Mouse (Mus musculus): Measurements from ENCODE around the gene Cyp46a1. TPM values are rescaled to one million over a fixed set of nuclear protein-coding genes. Genes with fewer than 3 reads are reported as not detected.

The Cyp46a1 gene
- total RNA-seq (2022), result under 1 TPM; 0.33 to 1.00 (median 0.66) TPM

DNA sequence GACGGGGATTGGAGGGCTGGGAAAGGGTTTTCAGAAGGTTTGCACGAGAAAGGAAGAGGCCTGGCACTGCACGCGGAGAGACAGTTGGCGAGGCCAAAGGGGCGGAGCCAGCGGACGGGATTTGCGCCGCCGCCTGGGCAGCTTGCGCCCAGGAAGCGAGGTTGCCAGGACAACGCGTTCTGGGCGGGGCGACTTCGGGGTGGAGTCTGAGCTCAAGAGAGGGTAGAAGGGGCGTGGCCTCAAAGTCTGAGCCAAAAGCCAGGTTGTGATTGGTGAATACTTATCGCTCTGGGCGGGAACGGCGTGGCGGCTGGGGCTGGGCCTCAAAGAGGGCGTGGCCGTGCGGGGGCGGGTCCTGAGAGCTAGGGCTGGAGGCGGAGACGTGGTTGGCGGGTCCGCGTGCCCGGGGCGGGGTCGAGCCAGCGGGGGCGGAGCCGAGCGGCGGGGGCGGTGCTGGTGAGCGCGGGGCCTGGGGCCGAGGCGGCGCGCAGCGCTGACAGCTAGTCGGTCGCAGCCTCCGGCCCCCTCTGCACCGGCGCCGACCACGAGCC lies at the start of gene Cyp46a1:
Cyp46a1 (plus strand) TSS at position 487 of the 551 bp plus-strand sequence.
- peak; percentile 100 for DNase-seq (ENCODE audit: low spot score)

DNA sequence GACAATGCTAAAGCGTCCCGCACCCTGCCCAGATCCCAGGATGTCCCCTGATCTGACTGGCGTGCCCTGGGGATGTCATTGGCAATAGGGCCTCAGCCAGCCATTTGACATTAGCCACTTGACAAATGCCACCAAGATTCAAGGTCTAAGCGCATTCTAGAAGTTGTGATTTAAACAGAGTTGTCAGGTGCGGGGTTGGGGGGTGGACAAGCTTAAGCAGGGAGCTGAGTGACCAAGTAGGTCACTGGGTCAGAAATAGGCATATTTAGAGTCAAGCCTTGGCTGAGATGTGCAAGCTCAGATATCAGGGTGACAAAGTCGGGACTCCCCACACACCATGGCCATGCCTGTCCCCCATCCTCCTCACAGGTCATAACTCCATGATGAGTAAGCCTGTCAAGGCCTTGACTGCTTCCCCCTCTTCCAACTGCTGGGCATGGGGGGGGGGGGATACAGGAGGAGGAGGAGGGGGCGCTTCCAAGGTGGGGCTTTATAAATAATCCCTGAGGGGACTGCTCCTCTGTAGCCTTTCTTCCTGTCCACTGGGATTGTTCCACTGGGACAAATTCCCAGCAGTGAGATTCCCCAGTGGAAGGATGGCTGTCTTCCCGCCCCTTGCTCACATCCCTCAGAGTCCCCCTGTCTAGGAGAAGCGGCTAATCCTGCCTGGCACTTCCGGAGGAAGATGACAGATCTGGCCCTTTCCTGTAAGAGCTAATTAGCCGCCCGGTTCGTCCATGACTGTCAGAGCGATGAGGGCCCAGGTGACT lies 49.5 kb upstream of the Cyp46a1 start:
- no peak for DNase-seq (ENCODE audit: low spot score)

- DNase-seq (ENCODE audit: low spot score), result no peak
Measured at GRCm38 (mm10) chr12:108285225-108286011, 48.8 kb upstream of the Cyp46a1 start.

GRCm38 (mm10) chr12:108286381-108286780 lies 47.8 kb upstream of the Cyp46a1 start:
- no peak for DNase-seq (ENCODE audit: low spot score)

- DNase-seq (ENCODE audit: low spot score), result no peak
Measured at GRCm38 (mm10) chr12:108287011-108287410, 47.2 kb upstream of the Cyp46a1 start.

DNA sequence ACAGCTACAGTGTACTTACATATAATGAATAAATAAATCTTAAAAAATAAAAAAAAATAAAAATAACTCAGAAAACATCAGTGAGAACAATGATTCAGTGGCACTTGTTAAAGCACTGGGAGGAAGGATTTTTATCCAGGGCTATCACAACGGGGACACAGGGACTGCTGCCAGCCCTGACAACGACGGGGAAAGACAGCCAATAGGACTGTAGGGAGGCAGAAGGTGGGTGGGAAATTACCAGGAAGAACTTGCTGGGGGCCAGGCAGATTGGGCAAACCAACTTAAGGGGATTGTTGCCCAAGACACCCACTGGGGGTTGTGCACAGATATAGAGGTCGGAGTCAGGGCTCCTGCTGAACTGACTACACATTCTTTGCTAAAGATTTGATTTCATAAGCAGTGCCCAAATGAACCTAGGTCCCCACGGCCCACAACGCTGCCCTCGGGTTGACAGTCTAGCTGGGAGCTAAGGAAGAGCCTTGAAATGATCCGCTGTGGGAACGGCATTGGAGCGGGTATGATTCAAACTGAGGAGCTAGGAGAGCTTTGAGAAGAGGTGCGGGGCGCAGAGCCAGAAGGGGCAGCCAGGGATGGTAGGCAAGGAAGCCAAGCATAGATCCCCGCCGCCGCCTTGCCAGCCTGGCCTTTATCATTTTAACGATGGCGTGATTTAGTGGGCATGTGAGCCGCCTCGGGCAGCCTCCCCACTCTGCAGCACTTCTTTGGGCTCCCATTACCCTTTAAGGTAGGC lies 45.9 kb upstream of the Cyp46a1 start:
- no peak for DNase-seq (ENCODE audit: low spot score)

- no peak for DNase-seq (ENCODE audit: low spot score)
Measured at GRCm38 (mm10) chr12:108292419-108292818, 41.8 kb upstream of the Cyp46a1 start.

- DNase-seq (ENCODE audit: low spot score), result no peak
Measured at GRCm38 (mm10) chr12:108292957-108293356, 41.2 kb upstream of the Cyp46a1 start.

DNA sequence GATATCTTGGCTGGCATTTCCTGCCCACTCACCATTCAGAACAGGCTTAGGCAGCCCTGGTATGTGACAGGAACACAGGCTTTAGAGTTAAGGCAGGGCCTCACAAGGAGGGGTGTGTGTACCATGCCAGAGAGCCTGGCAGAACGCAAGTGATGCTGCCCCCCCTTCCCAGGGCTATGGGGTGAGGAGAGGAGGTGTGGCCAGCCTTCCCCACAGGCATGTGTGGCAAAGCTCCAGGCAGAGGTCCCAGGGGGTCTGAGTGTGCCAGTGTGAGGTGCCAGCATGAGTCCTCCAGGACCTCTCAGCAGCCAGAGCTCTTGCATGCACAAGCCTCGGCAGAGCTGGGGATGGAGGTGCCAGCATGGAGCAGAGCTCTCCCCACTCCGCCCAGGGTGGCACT lies 39.6 kb upstream of the Cyp46a1 start:
- DNase-seq (ENCODE audit: low spot score), result no peak

DNA sequence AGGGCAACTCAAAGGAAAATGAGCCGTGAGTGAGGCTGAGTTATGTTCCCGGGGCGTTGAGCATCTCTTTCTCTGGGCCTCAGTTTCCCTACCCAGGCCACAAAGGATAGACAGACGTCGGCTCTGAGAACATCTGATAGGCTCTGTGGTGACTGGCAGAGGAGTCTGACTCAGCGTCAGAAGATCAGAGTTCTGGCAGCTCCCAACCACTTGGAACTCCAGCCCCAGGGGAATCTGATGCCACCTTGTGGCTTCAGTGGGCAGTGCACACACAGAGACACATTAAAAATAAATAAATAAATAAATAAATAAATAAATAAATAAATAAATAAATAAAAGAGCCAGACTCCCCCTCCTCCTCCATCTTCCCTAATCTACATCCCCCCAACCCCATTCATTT lies 37.1 kb upstream of the Cyp46a1 start:
- no peak for DNase-seq (ENCODE audit: low spot score)

- DNase-seq (ENCODE audit: low spot score), result no peak
Measured at GRCm38 (mm10) chr12:108301006-108301405, 33.2 kb upstream of the Cyp46a1 start.

DNA sequence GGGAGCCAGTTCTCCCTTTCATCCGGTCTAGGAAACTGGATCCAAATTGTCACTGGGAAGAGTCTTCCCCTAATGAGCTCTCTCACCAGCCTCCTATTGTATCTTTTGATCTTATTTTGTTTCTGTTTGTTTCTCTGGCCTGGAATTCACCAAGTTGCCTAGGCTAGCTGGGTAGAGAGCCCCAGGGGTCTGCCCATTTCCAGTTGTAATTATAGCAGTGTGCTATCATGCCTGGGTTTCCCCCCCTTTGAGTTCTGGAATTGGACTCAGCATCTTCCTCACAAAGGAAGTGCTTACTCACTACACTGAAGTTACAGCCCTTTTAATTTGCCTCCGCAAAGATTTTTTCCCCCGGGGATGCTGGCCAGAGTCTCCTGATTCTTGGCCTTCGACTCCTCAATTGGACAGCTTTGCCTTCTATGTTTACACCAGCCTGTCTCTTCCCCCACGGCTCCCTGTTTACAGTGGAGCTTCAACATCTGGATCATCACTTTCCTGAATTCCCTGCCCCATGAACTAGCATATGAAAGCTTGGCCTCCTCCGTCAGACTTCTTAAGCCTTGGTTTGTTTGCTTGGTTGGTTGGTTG lies 30.3 kb upstream of the Cyp46a1 start:
- peak; percentile 42 for DNase-seq (ENCODE audit: low spot score)

- DNase-seq (ENCODE audit: low spot score), result no peak
Measured at GRCm38 (mm10) chr12:108305172-108305571, 29.0 kb upstream of the Cyp46a1 start.

DNA sequence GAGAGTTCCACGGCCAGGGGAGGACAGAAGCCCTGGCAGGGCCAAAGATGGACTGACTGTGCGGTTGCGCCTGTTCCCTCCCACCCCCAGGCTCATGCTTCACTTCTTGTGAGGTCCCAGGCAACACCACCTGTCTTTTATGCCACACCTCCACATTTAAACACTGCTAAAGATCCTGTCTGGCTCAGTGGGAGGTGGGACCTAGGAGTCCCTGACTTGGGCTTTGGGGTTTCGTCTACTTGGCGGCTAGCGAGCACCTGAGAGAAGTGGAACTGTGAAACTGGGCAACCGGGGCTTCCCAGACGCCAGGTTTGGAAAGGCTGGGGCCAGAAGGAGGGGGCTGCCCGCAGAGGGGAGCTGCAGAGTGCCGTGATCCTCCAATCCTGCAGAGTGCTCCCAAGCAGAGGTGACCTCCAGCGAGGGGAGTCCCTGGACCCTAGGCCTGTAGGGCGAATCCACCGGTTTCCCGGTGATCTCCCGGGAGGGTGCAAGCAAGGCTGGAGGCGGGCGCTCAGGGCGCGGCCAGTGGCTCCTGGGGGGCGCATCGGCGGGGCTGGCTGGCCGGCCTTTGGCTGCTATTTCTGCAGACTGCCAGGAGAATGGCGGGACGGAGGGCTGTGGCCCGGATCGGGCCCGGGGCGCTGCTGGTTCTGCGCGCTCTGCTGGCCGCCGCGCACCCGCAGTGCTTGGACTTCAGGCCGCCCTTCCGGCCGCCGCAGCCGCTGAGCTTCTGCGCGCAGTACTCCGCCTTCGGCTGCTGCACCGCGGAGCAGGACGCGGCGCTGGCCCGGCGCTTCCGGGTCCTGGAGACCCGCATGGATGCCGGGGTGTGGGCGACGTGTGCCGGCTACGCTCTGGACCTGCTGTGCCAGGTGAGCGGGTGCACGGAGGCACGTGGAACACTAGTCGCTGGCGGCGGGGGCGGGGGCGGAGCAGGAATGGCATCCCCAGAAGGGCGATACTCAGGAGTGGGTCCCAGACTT lies 28.1 kb upstream of the Cyp46a1 start, which contains the start of gene Hhipl1:
Hhipl1 (plus strand) TSS at position 459 of the 983 bp plus-strand sequence.
- no peak for DNase-seq (ENCODE audit: low spot score)

DNA sequence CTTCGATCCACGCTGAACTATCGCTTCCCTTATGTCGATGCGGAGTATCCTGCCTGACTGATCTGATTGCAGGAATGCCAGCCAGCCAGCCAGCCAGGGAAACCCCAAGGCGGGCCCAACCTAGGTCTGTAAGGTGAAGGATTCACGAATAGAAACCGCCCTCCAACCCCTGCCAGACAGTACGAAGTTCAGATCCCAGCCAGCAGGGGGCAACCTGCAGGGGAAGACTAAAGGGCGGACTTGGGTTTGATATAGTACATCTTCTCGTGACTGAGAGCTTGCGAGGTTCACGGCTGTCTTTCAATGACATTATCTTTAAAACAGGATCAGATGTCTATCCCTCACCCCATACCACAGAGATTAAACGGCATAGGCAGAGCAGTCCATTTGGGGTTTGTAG lies 26.6 kb upstream of the Cyp46a1 start:
- DNase-seq (ENCODE audit: low spot score), result peak; percentile 45

GRCm38 (mm10) chr12:108308363-108308856 lies 25.8 kb upstream of the Cyp46a1 start:
- DNase-seq (ENCODE audit: low spot score), result peak; percentile 69

- DNase-seq (ENCODE audit: low spot score), result peak; percentile 81
Measured at GRCm38 (mm10) chr12:108309116-108309794, 24.9 kb upstream of the Cyp46a1 start.

DNA sequence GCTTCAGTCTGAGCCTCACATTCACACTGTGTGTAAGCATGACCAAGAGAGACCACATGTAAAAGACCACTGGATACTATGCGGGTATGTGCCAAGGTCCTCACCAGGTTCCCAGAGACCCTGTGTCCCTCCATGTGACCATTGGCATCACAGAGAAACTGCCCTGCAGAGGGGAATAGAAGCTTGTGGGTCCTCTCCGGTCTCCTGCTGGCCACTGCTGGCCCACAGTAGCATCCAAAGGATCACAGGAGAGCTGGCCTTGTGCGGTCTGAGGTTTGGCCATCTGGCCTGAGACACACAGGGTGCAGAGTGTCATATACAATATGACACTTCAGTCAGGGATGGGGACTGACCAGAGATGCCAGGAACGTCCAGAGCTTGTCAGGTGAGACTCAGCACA lies 24.1 kb upstream of the Cyp46a1 start:
- no peak for DNase-seq (ENCODE audit: low spot score)

DNA sequence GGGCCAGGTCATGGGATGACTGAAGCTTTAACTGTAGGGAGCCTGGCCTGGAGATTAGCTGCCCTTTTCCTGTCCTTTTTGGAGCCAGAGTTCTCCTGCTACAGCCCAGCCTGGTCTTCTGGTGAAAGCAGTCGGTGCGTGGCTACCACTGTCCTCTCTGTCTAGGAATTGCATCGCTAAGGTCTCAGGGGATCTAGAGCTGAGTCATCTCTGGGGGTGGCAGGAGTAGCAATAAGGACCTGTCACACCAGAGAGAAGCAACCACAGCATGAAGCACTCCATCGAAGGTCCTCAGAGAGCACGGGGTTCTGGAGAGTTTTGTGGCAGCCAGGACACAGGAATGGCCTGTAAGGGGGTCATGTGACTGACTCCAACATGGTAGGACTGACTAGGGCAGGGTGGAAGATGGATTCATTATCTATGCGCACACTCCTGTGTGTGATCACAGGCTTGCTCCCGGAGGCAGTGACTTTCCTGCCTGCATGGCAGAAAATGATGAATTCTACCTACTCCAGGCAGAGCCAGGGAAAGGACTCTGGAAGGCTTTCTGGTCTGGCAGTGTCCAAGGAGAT lies 23.6 kb upstream of the Cyp46a1 start:
- no peak for DNase-seq (ENCODE audit: low spot score)
